Mouse (Mus musculus) neutrophil, adult 83 days (primary cell): ENCODE measurements around the gene Surf6. TPM values are rescaled to one million over a fixed set of nuclear protein-coding genes. Genes with fewer than 3 reads are reported as not detected.

ENCODE experiments used
- total RNA-seq, 2 experiments: library from RNA; stranded (reverse); gene quantifications; one replicate each; pipeline ENCODE4 v1.2.4; 2023

Gene Surf6
- total RNA-seq: 10 to 100 TPM; 18.2 to 19.2 TPM

GRCm38 (mm10) chr2:26902467-26903220 lies at the start of gene Surf6:
Gene Surf6, minus strand, starts transcription at chr2:26902879.

GRCm38 (mm10) chr2:26933304-26934055 lies 30.8 kb upstream of the Surf6 start, which contains the start of the genes Surf4 and Stkld1:
Gene Surf4, minus strand, starts transcription at chr2:26933928.
Gene Stkld1, plus strand, starts transcription at chr2:26934047.

GRCm38 (mm10) chr2:26915927-26916728 lies 13.4 kb upstream of the Surf6 start, which contains the start of the genes Surf2 and Surf1:
Gene Surf2, plus strand, starts transcription at chr2:26916367.
Gene Surf1, minus strand, starts transcription at chr2:26916530.

GRCm38 (mm10) chr2:26910124-26910993 lies 7.7 kb upstream of the Surf6 start, which contains the start of the genes Med22 and Rpl7a:
Gene Med22, minus strand, starts transcription at chr2:26910677.
Gene Rpl7a, plus strand, starts transcription at chr2:26910764.

GRCm38 (mm10) chr2:26864879-26865278 lies 37.8 kb downstream of the Surf6 start, which contains the start of gene Abo:
Gene Abo, minus strand, starts transcription at chr2:26864979.

Other genes with a start within 250 kb of the Surf6 start
- gene Lcn4, start 231.6 kb downstream of the Surf6 start, total RNA-seq: not detected
- not detected for gene Abo, start 37.9 kb downstream of the Surf6 start, total RNA-seq
- gene Med22, start 7.8 kb upstream of the Surf6 start, total RNA-seq: 10 to 100 TPM; 26.6 to 28.0 TPM
- 100 to 1,000 TPM; 401 to 433 TPM for gene Rpl7a, start 7.9 kb upstream of the Surf6 start, total RNA-seq
- gene Surf2, start 13.5 kb upstream of the Surf6 start, total RNA-seq: 10 to 100 TPM; 13.1 to 15.8 TPM
- 10 to 100 TPM; 37.0 to 42.5 TPM for gene Surf1, start 13.7 kb upstream of the Surf6 start, total RNA-seq
- gene Surf4, start 31.0 kb upstream of the Surf6 start, total RNA-seq: 100 to 1,000 TPM in 1 of 2 experiments, 10 to 100 TPM in 1; 96.2 to 102 TPM
- under 1 TPM; 0.18 to 0.26 TPM for gene Stkld1, start 31.2 kb upstream of the Surf6 start, total RNA-seq
- gene Rexo4, start 61.5 kb upstream of the Surf6 start, total RNA-seq: 10 to 100 TPM; 22.6 to 23.2 TPM
- 1 to 10 TPM in 1 of 2 experiments, not detected in 1; 1.2 TPM for gene Adamts13, start 70.5 kb upstream of the Surf6 start, total RNA-seq
- 10 to 100 TPM; 10.7 to 12.2 TPM for gene Cacfd1, start 107.0 kb upstream of the Surf6 start, total RNA-seq
- gene Slc2a6, start 125.1 kb upstream of the Surf6 start, total RNA-seq: 10 to 100 TPM; 79.5 to 88.4 TPM
- gene Mymk, start 169.3 kb upstream of the Surf6 start, total RNA-seq: not detected
- gene Adamtsl2, start 176.5 kb upstream of the Surf6 start, total RNA-seq: 1 to 10 TPM in 1 of 2 experiments, not detected in 1; 1.3 TPM
- not detected for gene Fam163b, start 239.6 kb upstream of the Surf6 start, total RNA-seq